Mouse (Mus musculus) spleen, adult 2 months (tissue): ENCODE measurements around the gene Capn1.

Experiments
- CTCF ChIP-seq: fragments of 200-500 bp; IDR thresholded peaks from 2 replicates; pipeline ENCODE4 v1.5.1; 2011; ENCODE audit warnings: mild to moderate bottlenecking, inconsistent platforms; ENCODE audit not compliant: insufficient read depth, insufficient read length, insufficient replicate concordance; ENCODE audit errors: extremely low read depth
- POLR2A ChIP-seq: fragments of 200-500 bp; IDR thresholded peaks from 2 replicates; pipeline ENCODE4 v1.6.1; 2011; ENCODE audit warnings: low read depth, low read length, inconsistent platforms

- TF ChIP-seq POLR2A (no peak), CTCF (no peak)
Measured at GRCm38 (mm10) chr19:5998180-5998579, 17.5 kb downstream of the Capn1 start.
